Mouse (Mus musculus) hindbrain, embryonic 14.5 days (tissue): Measurements from ENCODE around the gene B4galt3. TPM values are rescaled to one million over a fixed set of nuclear protein-coding genes. Genes with fewer than 3 reads are reported as not detected.
"Not testable (repeated sequence)": the region's sequence is repeated elsewhere in the genome, so short reads cannot be mapped to it uniquely, and the experiment has no call there.

Source experiments
- ATAC-seq: fragments of 200-750 bp; cut with Nextera tagmentation; 2 replicates; pipeline ENCODE4 v1.8.0; 2017; ENCODE audit warnings: moderate number of reproducible peaks, mild to moderate bottlenecking, moderate TSS enrichment, moderate library complexity; ENCODE audit not compliant: low FRiP score
- DNase-seq: peaks from one replicate; pipeline ENCODE4 v3.0.0-alpha.2; 2015; ENCODE audit warnings: low spot score
- H3K27ac ChIP-seq: fragments of 300-500 bp; sonication (generic); 2 replicates; pipeline ENCODE4 v1.5.1; 2014; ENCODE audit warnings: mild to moderate bottlenecking, moderate library complexity
- H3K27me3 ChIP-seq: fragments of 300-500 bp; sonication (generic); 2 replicates; pipeline ENCODE4 v1.6.1; 2014; ENCODE audit warnings: mild to moderate bottlenecking, low read length, mixed read lengths; ENCODE audit not compliant: control insufficient read depth, insufficient read depth
- H3K36me3 ChIP-seq: fragments of 300-500 bp; sonication (generic); replicated peaks from 2 replicates; pipeline ENCODE4 v1.6.1; 2014; ENCODE audit not compliant: control insufficient read depth, insufficient read depth
- H3K4me1 ChIP-seq: fragments of 300-500 bp; sonication (generic); replicated peaks from 2 replicates; pipeline ENCODE4 v1.6.1; 2014; ENCODE audit warnings: antibody characterized with exemption, low read length, mixed read lengths; ENCODE audit not compliant: control insufficient read depth, insufficient read depth
- H3K4me2 ChIP-seq: fragments of 300-500 bp; sonication (generic); replicated peaks from 2 replicates; pipeline ENCODE4 v1.6.1; 2014; ENCODE audit warnings: mild to moderate bottlenecking, moderate library complexity
- H3K4me3 ChIP-seq: fragments of 300-500 bp; sonication (generic); replicated peaks from 2 replicates; pipeline ENCODE4 v1.5.1; 2014; ENCODE audit warnings: mild to moderate bottlenecking, low read length
- H3K9ac ChIP-seq: fragments of 300-500 bp; sonication (generic); 2 replicates; pipeline ENCODE4 v1.6.1; 2014
- H3K9me3 ChIP-seq: fragments of 300-500 bp; sonication (generic); 2 replicates; pipeline ENCODE4 v1.6.1; 2016; ENCODE audit warnings: low read length; ENCODE audit not compliant: control insufficient read depth
- WGBS: fragments of 180-500 bp; shearing (Covaris S2); extraction: QIAGEN DNeasy Blood & Tissue Kit; methylation state at CpG from one replicate; pipeline ENCODE4 v1.1.7; 2014; 5-methylcytosine and 5-hydroxymethylcytosine counted together
- polyA plus RNA-seq: library from polyadenylated mRNA; unstranded; fragments of >200 nt; fragmentation: Nextera tagmentation; extraction: Ambion mirVana; gene quantifications from 2 replicates; pipeline ENCODE4 v1.2.1, GENCODE M21; 2014

B4galt3 gene
- polyA plus RNA-seq, 1 experiment from 2014 or later = 88.6 TPM

- ATAC-seq (no peak), DNase-seq (no peak)
- H3K9me3 ChIP-seq = no peaks in the 10 kb centered on the region
- H3K27ac ChIP-seq = no peak overlapping the region
- H3K27me3 ChIP-seq = no peaks in the 10 kb centered on the region
- WGBS = 90% methylated on average over 19 of the region's 19 CpGs
- peak overlapping the region; percentile 96; the same call in 1 of the 2 replicates for H3K9ac ChIP-seq
- peaks cover 25% of the 10 kb centered on the region for H3K4me1 ChIP-seq
- peaks cover 64% of the 10 kb centered on the region for H3K36me3 ChIP-seq
- peak overlapping the region; percentile 65 for H3K4me2 ChIP-seq
- peak overlapping the region; percentile 84 for H3K4me3 ChIP-seq
Observed at GRCm38 (mm10) chr1:171286517-171286916, 16.4 kb downstream of the B4galt3 start.

GRCm38 (mm10) chr1:171287136-171288081, 17.3 kb downstream of the B4galt3 start, which contains the start of gene Usp21:
Usp21 (minus strand) TSS chr1:171287991.
- Histone ChIP-seq H3K4me1 (peaks cover 24% of the 10 kb centered on the region), H3K36me3 (peaks cover 59% of the 10 kb centered on the region), H3K27me3 (no peaks in the 10 kb centered on the region), H3K9me3 (no peaks in the 10 kb centered on the region), H3K9ac (peak within 1 kb of the TSS; percentile 96), H3K4me3 (peak within 1 kb of the TSS; percentile 84), H3K27ac (peak within 1 kb of the TSS; percentile 96), H3K4me2 (peak within 1 kb of the TSS; percentile 65)
- WGBS = under 1% methylated on average over 49 of the region's 49 CpGs
- peak; percentile 93 for DNase-seq
- ATAC-seq = peak; percentile 95

DNA sequence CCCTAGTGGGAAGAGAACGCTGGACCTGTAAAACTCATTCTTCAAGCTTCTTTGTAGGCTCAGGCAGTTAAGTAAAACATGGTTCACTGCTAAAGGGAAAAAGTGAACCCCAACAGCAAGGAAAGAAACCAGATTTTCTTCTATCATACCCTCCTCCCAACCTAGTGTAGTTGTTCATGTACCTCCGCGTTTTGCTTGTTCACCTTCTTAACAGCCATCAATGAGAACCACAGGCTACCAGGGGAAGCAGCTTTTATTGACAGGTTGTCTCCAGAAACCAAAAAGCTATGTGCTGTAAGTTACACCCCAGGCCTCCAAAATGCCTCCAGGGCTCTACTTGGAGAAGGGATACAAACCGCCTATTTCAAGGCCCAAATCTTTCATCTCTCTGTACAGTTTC, 18.2 kb downstream of the B4galt3 start:
- H3K9ac ChIP-seq = peak overlapping the region; percentile 18; the same call in 1 of the 2 replicates
- no peaks in the 10 kb centered on the region for H3K27me3 ChIP-seq
- DNase-seq = no peak
- H3K4me2 ChIP-seq = peak overlapping the region; percentile 65
- peak overlapping the region; percentile 96 for H3K27ac ChIP-seq
- ATAC-seq = no peak
- H3K4me3 ChIP-seq = peak overlapping the region; percentile 84; the same call in 1 of the 2 replicates
- peaks cover 27% of the 10 kb centered on the region for H3K4me1 ChIP-seq
- 68% methylated on average over 4 of the region's 4 CpGs for WGBS
- peaks cover 50% of the 10 kb centered on the region for H3K36me3 ChIP-seq
- no peaks in the 10 kb centered on the region for H3K9me3 ChIP-seq

DNA sequence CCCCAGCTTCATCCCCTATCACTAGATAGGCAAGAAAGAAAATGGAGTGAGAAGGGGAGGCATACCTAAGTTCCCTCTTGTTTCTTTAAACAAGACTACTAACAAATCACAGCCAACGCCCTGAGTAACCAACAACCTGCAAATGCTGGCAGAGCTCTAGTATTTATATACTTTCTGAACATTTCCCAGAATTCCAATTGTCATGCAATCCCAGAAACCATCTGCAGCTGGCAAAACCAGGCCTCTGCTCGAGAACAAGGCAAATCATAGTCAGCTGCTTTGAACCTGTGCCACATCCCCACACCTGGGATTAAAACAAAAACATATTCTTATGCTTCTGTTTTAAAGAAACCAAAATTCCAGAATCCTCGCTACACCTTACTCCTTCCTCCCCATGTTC, 23.2 kb downstream of the B4galt3 start:
- Histone ChIP-seq H3K4me3 (peak overlapping the region; percentile 66; the same call in 1 of the 2 replicates), H3K36me3 (peaks cover 18% of the 10 kb centered on the region), H3K27me3 (peaks cover 15% of the 10 kb centered on the region; the same call in 1 of the 2 replicates), H3K27ac (0 out of 2 replicates have a peak overlapping the region, but pooled peaks have one; percentile 92), H3K9me3 (no peaks in the 10 kb centered on the region), H3K4me1 (peaks cover 10% of the 10 kb centered on the region), H3K9ac (peak overlapping the region; percentile 81), H3K4me2 (peak overlapping the region; percentile 89)
- DNase-seq (no peak), ATAC-seq (no peak)
- WGBS = 89% methylated on average over 3 of the region's 3 CpGs

- ATAC-seq (no peak), DNase-seq (no peak)
- Histone ChIP-seq H3K9ac (peak overlapping the region; percentile 81), H3K4me3 (peak overlapping the region; percentile 66), H3K4me2 (peak overlapping the region; percentile 89), H3K27ac (peak overlapping the region; percentile 92), H3K9me3 (no peaks in the 10 kb centered on the region), H3K4me1 (peaks cover 9% of the 10 kb centered on the region), H3K36me3 (peaks cover 12% of the 10 kb centered on the region), H3K27me3 (peaks cover 17% of the 10 kb centered on the region; the same call in 1 of the 2 replicates)
- WGBS = 39% methylated on average over 5 of the region's 5 CpGs
Observed at GRCm38 (mm10) chr1:171293906-171294297, 23.8 kb downstream of the B4galt3 start.

GRCm38 (mm10) chr1:171294298-171295062, 24.4 kb downstream of the B4galt3 start, which contains the start of gene Ufc1:
Ufc1 (minus strand) TSS chr1:171295024.
- peak; percentile 87 for ATAC-seq
- peak; percentile 82 for DNase-seq
- WGBS = under 1% methylated on average over 42 of the region's 42 CpGs
- Histone ChIP-seq H3K4me2 (peak within 1 kb of the TSS; percentile 89), H3K4me1 (peaks cover 9% of the 10 kb centered on the region), H3K9ac (peak within 1 kb of the TSS; percentile 81), H3K27me3 (peaks cover 17% of the 10 kb centered on the region; the same call in 1 of the 2 replicates), H3K9me3 (no peaks in the 10 kb centered on the region), H3K36me3 (peaks cover 6% of the 10 kb centered on the region), H3K27ac (peak within 1 kb of the TSS; percentile 92), H3K4me3 (peak within 1 kb of the TSS; percentile 66)

DNA sequence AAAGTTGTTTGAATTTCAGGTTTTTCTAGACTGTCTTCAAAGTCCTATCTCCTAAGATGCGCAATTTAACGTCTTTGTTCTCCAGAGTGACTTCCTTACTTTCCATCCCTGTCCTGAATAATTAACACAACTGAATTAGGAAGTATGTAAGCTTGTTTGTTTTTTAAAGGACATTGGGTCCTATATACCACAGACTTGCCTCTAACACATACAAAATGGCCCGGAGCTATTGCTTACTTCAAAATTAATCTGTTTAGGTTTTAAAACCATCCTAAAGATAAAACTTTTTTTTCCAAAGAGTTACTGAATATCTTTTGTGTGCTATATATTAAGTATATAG, 24.9 kb downstream of the B4galt3 start:
- Histone ChIP-seq H3K36me3 (peaks cover under 1% of the 10 kb centered on the region; the same call in 1 of the 2 replicates), H3K27me3 (peaks cover 17% of the 10 kb centered on the region; the same call in 1 of the 2 replicates), H3K27ac (peak overlapping the region; percentile 92), H3K9me3 (no peaks in the 10 kb centered on the region), H3K9ac (peak overlapping the region; percentile 81), H3K4me3 (peak overlapping the region; percentile 66), H3K4me1 (peaks cover 9% of the 10 kb centered on the region), H3K4me2 (peak overlapping the region; percentile 89)
- no peak for DNase-seq
- ATAC-seq = peak; percentile 13
- 17% methylated on average over 3 of the region's 3 CpGs for WGBS

DNA sequence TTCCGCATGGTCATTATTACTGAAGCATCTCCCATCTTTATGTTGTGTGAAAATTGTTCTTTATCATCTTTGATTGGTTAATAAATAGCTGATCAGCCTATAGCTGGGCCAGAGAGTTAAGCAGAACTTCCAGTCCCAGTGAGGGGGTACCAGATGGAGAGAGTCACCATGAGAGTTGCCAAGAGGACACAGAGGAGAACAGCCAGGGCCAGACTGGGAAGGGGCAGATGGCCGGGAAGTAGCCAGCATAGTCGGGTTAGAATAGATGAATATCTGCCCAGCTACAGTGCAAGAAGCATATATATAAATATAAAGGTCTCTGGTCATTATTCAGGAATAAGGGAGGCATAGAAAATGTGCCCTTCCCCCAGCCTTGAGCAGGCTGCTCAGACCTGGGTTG, 28.1 kb downstream of the B4galt3 start:
- WGBS = 69% methylated on average over 3 of the region's 3 CpGs

DNA sequence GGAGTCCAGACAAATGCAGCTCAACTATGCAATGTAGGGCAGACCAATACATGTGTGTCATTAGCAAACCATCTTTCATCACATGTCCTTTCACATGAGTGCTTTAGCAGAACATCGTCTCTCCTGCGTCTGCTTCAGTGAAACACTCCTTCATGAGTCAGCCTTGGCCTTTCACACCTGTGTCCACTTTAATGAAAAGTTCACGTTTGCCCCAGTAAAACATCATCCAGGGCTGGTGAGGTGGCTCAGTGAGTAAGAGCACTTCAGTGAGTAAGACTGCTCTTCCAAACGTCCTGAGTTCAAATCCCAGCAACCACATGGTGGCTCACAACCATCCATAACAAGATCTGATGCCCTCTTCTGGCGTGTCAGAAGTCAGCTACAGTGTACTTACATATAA, 36.0 kb downstream of the B4galt3 start:
- not testable (repeated sequence) for H3K9me3 ChIP-seq, H3K4me2 ChIP-seq, H3K4me3 ChIP-seq, ATAC-seq, H3K36me3 ChIP-seq, H3K27ac ChIP-seq, DNase-seq, H3K4me1 ChIP-seq, H3K27me3 ChIP-seq, H3K9ac ChIP-seq
- 76% methylated on average over 5 of the region's 5 CpGs for WGBS

More for the DNA sequence above, 28.1 kb downstream of the B4galt3 start:
- Histone ChIP-seq H3K9ac (no peak overlapping the region), H3K27ac (no peak overlapping the region), H3K27me3 (peaks cover 17% of the 10 kb centered on the region; the same call in 1 of the 2 replicates), H3K9me3 (no peaks in the 10 kb centered on the region), H3K36me3 (no peaks in the 10 kb centered on the region), H3K4me1 (peaks cover 7% of the 10 kb centered on the region), H3K4me2 (no peak overlapping the region), H3K4me3 (no peak overlapping the region)
- ATAC-seq (no peak), DNase-seq (no peak)
